Mouse (Mus musculus) gastrocnemius, adult 2 months (tissue): ENCODE measurements around the gene Adk. TPM values are rescaled to one million over a fixed set of nuclear protein-coding genes. Genes with fewer than 3 reads are reported as not detected.

Experiments
- DNase-seq: peaks from one replicate; pipeline ENCODE4 v3.0.0; 2022
- H3K27ac ChIP-seq: fragments of 200-600 bp; 2 replicates; pipeline ENCODE4 v1.8.1; 2022; ENCODE audit warnings: mild to moderate bottlenecking
- H3K4me3 ChIP-seq: fragments of 200-600 bp; 2 replicates; pipeline ENCODE4 v1.8.1; 2022; ENCODE audit warnings: mild to moderate bottlenecking, moderate library complexity
- CTCF ChIP-seq: fragments of 200-600 bp; IDR thresholded peaks from 2 replicates; pipeline ENCODE4 v1.8.1; 2022; ENCODE audit warnings: antibody characterized with exemption, mild to moderate bottlenecking, moderate library complexity
- intact Hi-C: fragments of 180-260 bp; cut with DNase I; formaldehyde crosslinking; loops from one replicate; pipeline ENCODE4 v1.15.1; 2025
- total RNA-seq, 2 experiments: library from RNA; stranded (reverse); gene quantifications; 2 replicates each; pipeline ENCODE4 v1.2.3; 2021

Gene Adk
- total RNA-seq, 2 experiments from 2014 or later: 77.1 to 152 TPM

DNA sequence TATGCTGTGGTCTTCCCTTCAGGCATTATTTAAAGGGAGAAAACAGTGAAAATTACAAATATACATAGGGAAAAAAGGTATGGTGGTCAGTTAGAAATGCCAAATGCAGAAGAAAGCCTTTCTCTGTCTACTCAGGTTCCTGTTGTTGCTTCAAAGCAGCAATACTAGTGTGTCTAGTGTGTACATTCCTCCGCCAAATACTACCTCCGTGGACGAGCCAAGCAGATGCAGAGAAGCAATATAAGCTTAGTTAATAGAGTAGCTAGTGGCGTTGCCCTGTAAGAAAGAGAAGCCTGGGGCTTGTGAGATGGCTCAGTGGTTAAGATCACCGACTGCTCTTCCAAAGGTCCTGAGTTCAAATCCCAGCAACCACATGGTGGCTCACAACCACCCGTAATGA, 359.1 kb downstream of the Adk start:
- intact Hi-C loops: no loop called here
- Histone ChIP-seq H3K4me3 (no peak overlapping the region), H3K27ac (no peak overlapping the region)
- no peak for DNase-seq
- no peak for TF ChIP-seq CTCF

DNA sequence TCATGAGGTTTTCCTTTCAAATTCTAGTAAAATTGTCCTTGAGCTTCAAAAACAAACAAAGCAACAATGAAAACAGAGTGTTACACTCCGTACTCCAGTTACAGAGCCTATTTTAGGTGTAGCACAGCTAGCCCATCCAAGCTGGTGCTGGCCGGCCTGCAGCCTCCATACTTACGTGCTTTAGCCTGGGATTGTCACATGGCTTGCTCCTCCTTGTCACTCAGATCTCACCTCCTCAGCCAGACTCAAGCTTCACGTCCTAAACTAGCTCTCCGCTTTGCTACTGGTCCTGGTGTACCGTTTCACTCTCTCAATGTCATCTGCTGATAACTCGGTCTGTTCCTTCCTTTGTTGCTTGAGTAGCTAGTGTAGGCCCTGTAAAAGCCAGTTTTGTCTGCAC, 366.0 kb downstream of the Adk start:
- Histone ChIP-seq H3K27ac (no peak overlapping the region), H3K4me3 (no peak overlapping the region)
- DNase-seq: no peak
- intact Hi-C loops: no loop called here
- TF ChIP-seq CTCF: no peak

DNA sequence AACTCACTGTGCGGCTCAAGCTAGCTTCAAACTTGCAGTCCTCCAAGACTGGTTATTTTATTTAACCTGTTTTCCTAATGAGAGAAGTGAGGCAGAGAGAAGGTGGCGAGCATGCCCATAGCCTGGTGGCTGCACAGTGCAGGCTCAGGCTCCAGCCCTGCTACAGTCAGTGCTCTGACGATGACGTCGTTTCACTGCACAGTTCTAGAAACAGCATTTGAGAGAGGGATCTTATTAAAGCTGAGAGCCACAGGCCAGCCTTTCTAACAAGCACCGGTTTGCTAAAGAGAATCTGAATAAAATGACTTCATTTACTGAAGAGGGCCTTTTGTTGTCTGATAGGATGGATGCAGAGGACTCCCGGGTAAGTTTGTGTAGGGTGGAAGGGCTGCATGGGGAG, 375.0 kb downstream of the Adk start:
- no peak overlapping the region for H3K4me3 ChIP-seq
- no peak for DNase-seq
- intact Hi-C loops: no loop called here
- no peak overlapping the region for H3K27ac ChIP-seq
- TF ChIP-seq CTCF: no peak

DNA sequence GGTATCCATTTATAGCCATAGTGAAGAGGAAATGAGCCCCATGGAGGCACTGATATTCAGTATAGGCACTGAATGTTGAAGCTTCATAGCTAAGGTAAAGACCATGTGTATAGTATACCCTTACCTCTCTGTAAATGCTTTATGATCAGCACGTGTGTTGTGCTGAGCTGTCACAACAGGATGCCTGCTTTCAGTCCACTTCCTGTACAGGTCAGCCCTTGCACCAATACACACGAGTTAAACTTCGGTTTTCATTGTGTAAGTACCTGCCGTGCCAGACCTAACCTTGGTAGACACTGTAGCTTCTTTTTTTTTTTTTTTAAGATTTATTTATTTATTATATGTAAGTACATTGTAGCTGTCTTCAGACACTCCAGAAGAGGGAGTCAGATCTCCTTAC, 381.0 kb downstream of the Adk start:
- H3K27ac ChIP-seq: no peak overlapping the region
- no peak for DNase-seq
- intact Hi-C loops: no loop called here
- no peak for TF ChIP-seq CTCF
- H3K4me3 ChIP-seq: no peak overlapping the region

DNA sequence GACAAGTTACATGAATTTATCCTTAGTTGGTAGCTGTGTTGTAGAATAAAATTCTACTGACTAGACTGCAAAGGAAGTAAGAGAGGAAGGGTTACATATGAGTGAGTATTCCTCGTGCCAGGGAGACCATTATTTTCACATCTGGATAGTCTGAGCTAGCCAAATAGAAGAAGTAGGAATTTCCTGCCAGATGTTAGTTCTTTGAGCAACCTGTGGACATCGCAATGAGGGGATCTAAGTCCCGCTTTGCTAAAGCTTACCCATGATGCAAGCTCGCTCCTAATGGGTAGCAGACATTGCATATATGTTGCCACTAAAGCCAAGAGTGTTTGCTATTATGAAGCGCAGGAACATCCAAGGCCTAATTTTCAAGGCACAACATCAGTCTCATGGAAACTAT, 381.6 kb downstream of the Adk start:
- intact Hi-C loops: no loop called here
- Histone ChIP-seq H3K4me3 (no peak overlapping the region), H3K27ac (no peak overlapping the region)
- no peak for DNase-seq
- no peak for TF ChIP-seq CTCF

DNA sequence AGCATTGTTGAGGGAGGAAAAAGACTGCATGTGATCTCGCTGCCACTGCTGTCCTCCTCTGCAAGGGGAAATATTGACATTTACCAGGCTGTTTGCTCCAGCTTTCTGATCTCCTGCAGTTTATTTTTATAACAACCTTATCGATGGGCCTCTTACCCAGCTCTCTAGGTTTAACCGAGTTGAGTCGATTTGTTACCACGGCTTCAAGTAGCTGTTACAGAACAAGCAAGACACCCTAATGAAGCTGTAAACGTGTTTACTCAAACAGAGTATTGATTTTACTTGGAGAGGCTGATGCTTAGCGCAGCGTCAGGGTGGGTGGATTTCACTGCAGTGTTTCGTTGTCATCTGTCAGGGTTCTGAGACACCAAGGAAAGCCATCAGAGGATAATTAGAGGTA, 382.3 kb downstream of the Adk start:
- no peak overlapping the region for H3K27ac ChIP-seq
- DNase-seq: no peak
- TF ChIP-seq CTCF: no peak
- H3K4me3 ChIP-seq: no peak overlapping the region
- intact Hi-C loops: no loop called here

DNA sequence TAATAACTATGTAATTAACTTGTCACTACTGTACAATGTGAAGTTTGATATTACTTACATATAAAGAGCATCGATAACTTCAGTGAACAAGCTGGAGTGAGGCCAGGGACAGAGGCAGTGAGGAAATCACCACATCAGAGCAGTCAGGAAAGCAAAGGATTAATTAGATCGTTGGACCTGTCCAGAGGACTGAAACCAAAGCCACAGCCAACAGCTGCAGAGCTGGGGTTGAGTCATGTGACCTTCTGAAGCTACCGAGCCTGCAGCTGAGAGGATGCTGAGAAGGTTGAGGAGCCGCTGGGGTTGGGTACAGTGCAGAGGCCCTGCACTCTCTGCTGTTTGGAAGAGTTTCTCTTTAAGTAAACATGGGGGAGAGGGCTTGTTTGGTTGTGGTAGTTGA, 387.4 kb downstream of the Adk start:
- peak; percentile 54 for DNase-seq
- intact Hi-C loops: no loop called here
- no peak for TF ChIP-seq CTCF
- H3K27ac ChIP-seq: no peak overlapping the region
- H3K4me3 ChIP-seq: no peak overlapping the region

DNA sequence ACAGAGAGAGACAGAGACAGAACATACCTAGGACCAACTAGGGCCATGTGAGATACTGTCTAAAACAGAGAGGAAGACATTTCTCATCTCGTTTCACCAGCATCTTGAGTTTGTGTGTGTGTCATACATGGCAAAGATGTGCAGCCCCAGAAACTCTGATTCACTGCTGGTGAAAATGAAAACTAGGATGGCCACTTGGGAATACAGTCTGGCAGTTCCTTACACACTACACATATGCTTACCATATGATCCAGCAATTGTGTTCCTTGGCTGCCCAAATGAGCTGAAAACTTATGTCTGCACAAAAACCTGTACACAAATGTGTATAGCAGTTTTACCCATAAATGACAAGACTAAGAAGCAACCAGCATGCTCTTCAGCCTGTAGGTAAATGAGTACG, 388.2 kb downstream of the Adk start:
- DNase-seq: no peak
- intact Hi-C loops: no loop called here
- TF ChIP-seq CTCF: no peak
- Histone ChIP-seq H3K27ac (no peak overlapping the region), H3K4me3 (no peak overlapping the region)

DNA sequence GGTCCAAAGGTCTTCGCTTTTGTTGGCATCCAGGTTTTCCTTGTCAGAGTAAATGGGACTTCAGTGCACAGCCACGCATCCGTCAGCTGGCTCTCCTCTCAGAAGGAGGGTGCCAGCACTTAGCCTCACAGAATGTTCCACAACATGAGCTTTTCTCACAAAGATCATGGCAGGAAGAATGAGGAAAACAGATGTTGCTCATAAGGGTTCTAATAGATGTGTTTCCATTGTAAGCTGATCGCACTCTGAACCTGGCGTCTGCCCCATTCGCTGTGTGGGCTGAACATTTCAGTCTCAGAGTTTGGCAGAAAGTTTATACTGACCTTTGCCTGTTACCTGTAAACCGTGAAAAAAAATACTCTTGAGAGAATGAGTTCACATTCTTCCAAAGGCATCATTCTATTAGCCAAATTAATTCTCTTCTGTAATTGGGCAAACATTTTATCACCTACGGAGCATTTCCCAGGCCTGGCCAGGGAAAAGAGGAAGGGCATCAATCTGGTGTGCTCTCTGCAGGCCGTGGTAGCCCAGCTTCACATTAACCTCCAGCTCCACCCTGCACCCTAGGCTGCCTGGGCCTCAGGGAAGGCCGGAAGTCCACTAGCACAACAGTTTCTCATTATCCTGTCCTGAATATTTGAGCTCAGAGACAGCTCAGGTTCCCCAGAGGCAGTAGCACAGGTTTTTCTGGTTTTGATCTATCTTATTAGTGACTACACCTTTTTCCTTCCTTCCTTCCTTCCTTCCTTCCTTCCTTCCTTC, 389.6 kb downstream of the Adk start:
- intact Hi-C loops: no loop called here
- Histone ChIP-seq H3K27ac (0 out of 2 replicates have a peak overlapping the region, but pooled peaks have one; percentile 21), H3K4me3 (no peak overlapping the region)
- DNase-seq: peak; percentile 54
- no peak for TF ChIP-seq CTCF

DNA sequence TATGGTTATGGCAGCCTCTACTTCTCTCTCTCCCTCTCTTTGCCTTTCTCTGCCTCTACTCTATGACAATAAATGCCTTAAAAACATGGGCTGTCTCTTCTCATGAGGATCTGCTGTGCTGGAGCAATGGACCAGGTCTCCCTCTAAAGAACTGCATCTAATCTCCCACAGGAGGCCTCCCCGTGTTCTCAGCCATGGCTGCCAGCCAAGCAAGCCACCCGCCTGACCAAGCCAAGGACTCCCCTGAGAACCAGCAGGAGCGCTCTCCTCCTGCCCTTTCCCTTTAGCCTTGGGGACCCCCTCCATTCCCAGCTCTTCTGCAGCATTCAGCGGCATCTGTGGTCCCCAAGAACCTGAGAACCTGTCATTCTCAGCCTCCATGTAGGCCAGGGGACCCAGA, 400.2 kb downstream of the Adk start:
- intact Hi-C loops: no loop called here
- DNase-seq: no peak
- TF ChIP-seq CTCF: no peak
- Histone ChIP-seq H3K27ac (no peak overlapping the region), H3K4me3 (no peak overlapping the region)

DNA sequence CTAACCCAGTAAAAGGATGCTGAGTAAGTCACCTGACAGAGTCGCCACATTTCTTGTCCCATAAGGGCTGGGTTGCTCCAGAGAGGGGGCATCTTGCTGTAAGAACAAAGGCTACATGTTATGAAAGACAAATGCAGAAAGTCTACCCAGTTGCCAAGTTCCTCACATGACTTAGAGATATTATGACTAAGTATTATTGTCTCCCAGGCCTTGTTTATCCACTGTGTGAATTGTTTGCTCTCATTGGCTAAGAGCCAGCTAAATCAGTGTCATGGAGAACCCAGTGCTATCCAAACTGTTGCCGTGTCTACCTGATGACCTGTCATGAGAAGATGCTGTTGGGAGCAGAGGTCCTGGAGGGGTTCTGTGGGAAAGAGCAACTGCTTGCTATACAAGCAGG, 401.5 kb downstream of the Adk start:
- Histone ChIP-seq H3K4me3 (no peak overlapping the region), H3K27ac (no peak overlapping the region)
- intact Hi-C loops: no loop called here
- no peak for TF ChIP-seq CTCF
- no peak for DNase-seq

DNA sequence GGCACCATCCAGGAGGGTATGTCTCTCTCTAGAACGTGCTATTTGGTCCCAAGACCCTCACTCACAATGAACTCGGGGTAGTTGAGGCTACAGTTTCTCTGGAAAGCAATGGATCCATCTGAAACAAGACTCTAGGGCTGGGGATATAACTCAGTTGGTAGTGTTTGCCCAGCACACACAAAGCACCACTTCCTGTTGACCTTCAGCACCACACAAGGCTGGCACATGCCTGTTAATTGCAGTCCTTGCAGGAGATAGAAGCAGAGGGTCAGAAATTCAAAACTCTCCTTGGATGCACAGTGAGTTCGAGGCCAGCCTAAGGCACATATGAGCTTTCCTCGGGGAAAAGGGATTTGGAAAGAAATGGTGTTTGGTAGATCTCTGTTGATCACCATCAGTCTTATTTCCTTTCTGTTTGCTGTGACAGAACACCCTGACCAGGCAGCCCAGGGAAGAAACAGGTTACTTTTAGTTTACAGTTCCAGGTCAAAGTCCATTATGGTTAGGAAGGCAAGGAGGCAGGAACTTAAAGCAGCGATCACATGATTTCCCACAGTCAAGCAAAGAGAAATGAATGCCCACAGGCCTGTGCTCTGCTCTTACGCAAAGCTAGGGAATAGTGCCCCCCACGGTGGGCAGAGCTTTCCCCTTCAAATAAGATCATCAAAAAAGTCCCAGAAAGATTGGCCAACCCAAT, 403.4 kb downstream of the Adk start:
- no peak overlapping the region for H3K4me3 ChIP-seq
- no peak for DNase-seq
- intact Hi-C loops: no loop called here
- H3K27ac ChIP-seq: no peak overlapping the region
- no peak for TF ChIP-seq CTCF

DNA sequence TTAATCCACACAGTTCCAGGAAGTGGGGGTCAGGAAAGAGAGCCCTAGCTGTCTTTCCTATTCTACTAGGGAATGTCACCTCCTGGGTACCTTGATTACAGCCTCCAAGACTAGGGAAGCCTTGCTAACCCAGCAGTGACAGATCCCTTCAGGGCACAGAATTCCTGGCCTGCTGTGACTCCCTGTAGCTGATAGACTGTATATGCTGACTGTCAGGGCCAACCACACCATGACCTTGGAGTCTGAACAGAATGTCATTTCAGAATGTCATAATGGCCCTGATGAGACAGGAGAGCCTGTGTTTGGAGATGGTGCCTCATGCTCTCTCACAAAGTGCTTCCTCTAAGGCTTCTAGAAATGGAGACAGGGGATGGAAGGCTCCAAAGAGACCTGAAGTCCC, 404.2 kb downstream of the Adk start:
- Histone ChIP-seq H3K27ac (no peak overlapping the region), H3K4me3 (no peak overlapping the region)
- no peak for DNase-seq
- TF ChIP-seq CTCF: no peak
- intact Hi-C loops: no loop called here

DNA sequence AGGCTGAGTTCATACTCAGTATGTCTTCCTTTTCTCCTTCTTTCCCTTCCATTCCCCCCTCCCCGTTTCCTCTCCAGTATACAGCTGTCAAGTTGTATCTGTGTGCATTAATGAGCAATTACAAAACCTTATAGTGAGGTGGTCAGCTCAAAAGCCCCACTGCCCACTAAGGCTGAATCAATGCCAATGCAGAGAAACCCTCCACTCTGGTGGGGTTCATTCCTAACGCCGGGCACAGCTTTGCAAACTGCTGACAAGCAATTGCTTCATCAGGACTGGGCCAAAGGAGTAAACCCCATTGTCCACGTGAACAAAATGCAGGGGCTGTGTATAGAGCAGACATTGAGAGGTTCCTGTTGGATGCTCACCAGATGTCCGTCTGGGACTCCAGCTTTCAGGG, 405.5 kb downstream of the Adk start:
- no peak overlapping the region for H3K27ac ChIP-seq
- no peak for TF ChIP-seq CTCF
- intact Hi-C loops: no loop called here
- DNase-seq: no peak
- no peak overlapping the region for H3K4me3 ChIP-seq
